Mouse (Mus musculus) intestine, embryonic 14.5 days (tissue): ENCODE results near the gene Ptov1. TPM values are rescaled to one million over a fixed set of nuclear protein-coding genes. Genes with fewer than 3 reads are reported as not detected.

Experiments used
- ATAC-seq: fragments of 200-750 bp; cut with Nextera tagmentation; replicated peaks from 2 replicates; pipeline ENCODE4 v1.8.0; 2017; ENCODE audit warnings: low read depth, moderate number of reproducible peaks, moderate TSS enrichment, moderate library complexity; ENCODE audit not compliant: low FRiP score, low TSS enrichment
- DNase-seq: peaks from one replicate; pipeline ENCODE4 v3.0.0-alpha.2; 2018; ENCODE audit warnings: low spot score
- H3K27ac ChIP-seq: fragments of 300-500 bp; sonication (generic); 2 replicates; pipeline ENCODE4 v1.5.1; 2014; ENCODE audit warnings: low read depth, mild to moderate bottlenecking, control low read depth
- H3K27me3 ChIP-seq: fragments of 300-500 bp; sonication (generic); replicated peaks from 2 replicates; pipeline ENCODE4 v1.6.1; 2014; ENCODE audit warnings: low read length, control low read depth; ENCODE audit not compliant: control insufficient read depth, insufficient read depth
- H3K36me3 ChIP-seq: fragments of 300-500 bp; sonication (generic); 2 replicates; pipeline ENCODE4 v1.6.1; 2014; ENCODE audit warnings: low read length, control low read depth; ENCODE audit not compliant: control insufficient read depth, insufficient read depth
- H3K4me1 ChIP-seq: fragments of 300-500 bp; sonication (generic); replicated peaks from 2 replicates; pipeline ENCODE4 v1.6.1; 2014; ENCODE audit warnings: low read length, control low read depth, mixed read lengths; ENCODE audit not compliant: control insufficient read depth, insufficient read depth
- H3K4me2 ChIP-seq: fragments of 300-500 bp; sonication (generic); 2 replicates; pipeline ENCODE4 v1.6.1; 2014; ENCODE audit warnings: low read length
- H3K4me3 ChIP-seq: fragments of 300-500 bp; sonication (generic); 2 replicates; pipeline ENCODE4 v1.5.1; 2014; ENCODE audit warnings: low read depth, low read length, control low read depth, mixed read lengths
- H3K9ac ChIP-seq: fragments of 300-500 bp; sonication (generic); 2 replicates; pipeline ENCODE4 v1.6.1; 2014; ENCODE audit warnings: mild to moderate bottlenecking, low read length
- H3K9me3 ChIP-seq: fragments of 300-500 bp; sonication (generic); 2 replicates; pipeline ENCODE4 v1.6.1; 2016; ENCODE audit warnings: low read length, control low read depth; ENCODE audit not compliant: control insufficient read depth
- WGBS: fragments of 180-500 bp; shearing (Covaris S2); extraction: QIAGEN DNeasy Blood & Tissue Kit; methylation state at CpG from one replicate; pipeline ENCODE4 v1.1.7; 2014; 5-methylcytosine and 5-hydroxymethylcytosine counted together
- polyA plus RNA-seq: library from polyadenylated mRNA; unstranded; fragments of >200 nt; fragmentation: Nextera tagmentation; extraction: Ambion mirVana; gene quantifications from 2 replicates; pipeline ENCODE4 v1.2.1, GENCODE M21; 2014

The Ptov1 gene
- polyA plus RNA-seq, 1 experiment from 2014 or later: 338 TPM

GRCm38 (mm10) chr7:44853596-44854355 lies 15.8 kb downstream of the Ptov1 start:
- peak overlapping the region; percentile 82 for H3K4me2 ChIP-seq
- H3K27ac ChIP-seq: peak overlapping the region; percentile 91
- H3K4me1 ChIP-seq: peaks cover 41% of the 10 kb centered on the region
- DNase-seq (no peak), ATAC-seq (no peak)
- no peaks in the 10 kb centered on the region for H3K9me3 ChIP-seq
- peak overlapping the region; percentile 47 for H3K4me3 ChIP-seq
- peaks cover 15% of the 10 kb centered on the region; the same call in 1 of the 2 replicates for H3K36me3 ChIP-seq
- WGBS: 34% methylated on average over 26 of the region's 26 CpGs
- peak overlapping the region; percentile 52 for H3K9ac ChIP-seq
- H3K27me3 ChIP-seq: no peaks in the 10 kb centered on the region

DNA sequence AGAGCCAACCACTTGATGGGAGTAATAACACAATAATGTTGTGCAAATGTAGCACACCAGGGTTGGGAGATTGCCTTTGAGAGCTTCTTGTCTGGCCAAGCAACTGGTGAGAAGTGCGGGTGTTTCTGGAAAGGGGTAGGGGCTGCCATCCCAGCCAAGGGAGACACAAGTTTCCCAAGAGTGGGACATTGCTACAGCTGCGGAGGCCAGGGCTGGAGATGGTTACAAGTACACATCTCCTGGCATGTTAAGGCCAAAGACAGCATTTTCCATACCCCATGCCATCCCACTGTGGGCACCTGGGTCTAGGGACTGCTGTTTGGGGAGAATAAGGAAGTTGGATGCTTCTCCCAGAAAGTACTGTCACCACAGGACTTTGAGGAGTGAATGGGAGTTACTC lies 16.5 kb downstream of the Ptov1 start:
- Histone ChIP-seq H3K27ac (no peak overlapping the region), H3K27me3 (no peaks in the 10 kb centered on the region), H3K9me3 (no peaks in the 10 kb centered on the region), H3K36me3 (peaks cover 15% of the 10 kb centered on the region; the same call in 1 of the 2 replicates), H3K4me3 (no peak overlapping the region), H3K4me1 (peaks cover 38% of the 10 kb centered on the region), H3K4me2 (no peak overlapping the region), H3K9ac (no peak overlapping the region)
- DNase-seq: no peak
- 91% methylated on average over 2 of the region's 2 CpGs for WGBS
- no peak for ATAC-seq

DNA sequence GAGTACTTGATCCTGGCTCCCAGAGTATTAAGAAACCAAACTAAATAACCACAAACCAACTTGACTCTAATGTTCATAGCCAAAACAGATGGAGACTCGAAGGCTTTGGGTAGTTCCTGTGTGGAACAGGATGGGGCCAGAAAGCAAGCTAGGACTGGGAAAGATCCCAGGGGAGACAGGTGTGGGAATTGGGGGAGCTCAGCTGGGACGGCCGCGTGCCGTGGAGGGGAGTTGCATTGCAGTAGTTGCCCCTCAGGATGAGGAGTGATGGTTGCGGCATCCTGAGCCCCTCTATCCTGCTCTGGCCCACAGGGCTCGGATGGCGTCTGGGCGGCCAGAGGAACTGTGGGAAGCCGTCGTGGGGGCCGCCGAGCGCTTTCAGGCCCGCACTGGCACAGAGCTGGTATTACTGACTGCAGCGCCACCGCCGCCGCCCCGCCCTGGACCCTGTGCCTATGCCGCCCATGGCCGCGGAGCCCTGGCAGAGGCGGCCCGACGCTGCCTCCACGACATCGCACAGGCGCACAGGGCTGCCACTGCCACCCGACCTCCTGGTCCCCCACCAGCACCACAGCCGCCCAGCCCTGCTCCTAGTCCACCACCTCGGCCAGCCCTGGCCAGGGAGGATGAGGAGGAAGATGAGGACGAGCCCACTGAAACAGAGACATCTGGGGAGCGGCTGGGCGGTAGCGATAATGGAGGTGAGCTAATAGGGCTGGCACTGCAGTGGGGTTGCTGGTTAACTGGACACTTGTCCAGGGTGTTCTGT lies 17.1 kb downstream of the Ptov1 start:
- no peak overlapping the region for H3K9ac ChIP-seq
- ATAC-seq (no peak), DNase-seq (no peak)
- H3K36me3 ChIP-seq: peaks cover 15% of the 10 kb centered on the region; the same call in 1 of the 2 replicates
- H3K4me2 ChIP-seq: no peak overlapping the region
- H3K4me3 ChIP-seq: no peak overlapping the region
- WGBS: 87% methylated on average over 36 of the region's 36 CpGs
- H3K4me1 ChIP-seq: peaks cover 38% of the 10 kb centered on the region
- H3K27me3 ChIP-seq: no peaks in the 10 kb centered on the region
- H3K9me3 ChIP-seq: no peaks in the 10 kb centered on the region
- no peak overlapping the region for H3K27ac ChIP-seq

GRCm38 (mm10) chr7:44851625-44852234 lies 17.9 kb downstream of the Ptov1 start:
- no peak for ATAC-seq
- Histone ChIP-seq H3K4me3 (no peak overlapping the region), H3K36me3 (peaks cover 17% of the 10 kb centered on the region), H3K27me3 (no peaks in the 10 kb centered on the region), H3K9me3 (no peaks in the 10 kb centered on the region), H3K27ac (no peak overlapping the region), H3K4me2 (no peak overlapping the region), H3K4me1 (peaks cover 39% of the 10 kb centered on the region), H3K9ac (no peak overlapping the region)
- WGBS: 91% methylated on average over 12 of the region's 12 CpGs
- no peak for DNase-seq

- Histone ChIP-seq H3K36me3 (peaks cover 24% of the 10 kb centered on the region), H3K9me3 (no peaks in the 10 kb centered on the region), H3K27me3 (no peaks in the 10 kb centered on the region), H3K27ac (peak overlapping the region; percentile 99), H3K4me3 (peak overlapping the region; percentile 68), H3K4me2 (peak overlapping the region; percentile 80), H3K9ac (peak overlapping the region; percentile 71), H3K4me1 (peaks cover 34% of the 10 kb centered on the region)
- 70% methylated on average over 8 of the region's 8 CpGs for WGBS
- ATAC-seq (no peak), DNase-seq (no peak)
These were observed 18.6 kb downstream of the Ptov1 start for GRCm38 (mm10) chr7:44850789-44851624.

DNA sequence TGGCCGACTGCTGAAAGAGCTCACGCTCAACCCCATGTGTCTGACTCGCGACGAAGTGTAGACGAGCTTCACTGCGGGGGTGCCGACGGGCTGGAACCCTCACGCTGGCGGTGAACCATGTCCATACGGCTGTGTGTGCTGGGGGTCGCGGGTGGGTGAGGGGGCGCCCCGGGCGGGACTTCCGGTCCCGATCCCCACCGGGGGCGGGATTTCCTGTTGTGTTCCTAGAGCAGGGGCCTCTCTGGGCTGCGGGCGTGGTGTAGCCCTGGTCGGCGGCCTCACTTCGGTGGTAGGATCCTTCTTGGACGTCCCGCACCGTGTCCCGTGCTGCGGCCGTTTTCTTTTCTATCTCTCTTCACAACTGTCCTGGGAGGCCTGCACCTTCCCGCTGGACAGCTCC lies 19.4 kb downstream of the Ptov1 start:
- Histone ChIP-seq H3K9ac (peak overlapping the region; percentile 71), H3K4me1 (peaks cover 34% of the 10 kb centered on the region), H3K9me3 (no peaks in the 10 kb centered on the region), H3K27ac (peak overlapping the region; percentile 99), H3K4me3 (peak overlapping the region; percentile 68), H3K4me2 (peak overlapping the region; percentile 80), H3K36me3 (peaks cover 33% of the 10 kb centered on the region), H3K27me3 (no peaks in the 10 kb centered on the region)
- WGBS: 0% methylated on average over 32 of the region's 33 CpGs
- DNase-seq (peak; percentile 86), ATAC-seq (peak; percentile 37)

- WGBS: under 1% methylated on average over 40 of the region's 41 CpGs
- peak overlapping the region; percentile 80 for H3K4me2 ChIP-seq
- peak; percentile 61 for ATAC-seq
These were observed 20.0 kb downstream of the Ptov1 start for GRCm38 (mm10) chr7:44849416-44850111.

More at GRCm38 (mm10) chr7:44849416-44850111, 20.0 kb downstream of the Ptov1 start:
- H3K4me1 ChIP-seq: peaks cover 34% of the 10 kb centered on the region
- peak; percentile 92 for DNase-seq
- H3K27me3 ChIP-seq: no peaks in the 10 kb centered on the region
- H3K9me3 ChIP-seq: no peaks in the 10 kb centered on the region
- peaks cover 38% of the 10 kb centered on the region for H3K36me3 ChIP-seq
- H3K4me3 ChIP-seq: peak overlapping the region; percentile 68
- peak overlapping the region; percentile 99 for H3K27ac ChIP-seq
- H3K9ac ChIP-seq: peak overlapping the region; percentile 71
